Mouse (Mus musculus): ENCODE measurements around the gene Arih1. TPM values are rescaled to one million over a fixed set of nuclear protein-coding genes. Genes with fewer than 3 reads are reported as not detected.

Arih1 gene
- polyA plus RNA-seq (2014; fragmentation: Illumina TruSeq; extraction: RNeasy Lipid Tissue Mini Kit (QIAGEN cat#74804); ENCODE audit: low read depth, low replicate concordance), result 185 TPM

GRCm38 (mm10) chr9:59486549-59487065 lies at the start of gene Arih1:
TSS of gene Arih1 (minus strand) at chr9:59486618.

GRCm38 (mm10) chr9:59353253-59353639 lies 133.2 kb downstream of the Arih1 start, which contains the start of gene Bbs4:
TSS of gene Bbs4 (minus strand) at chr9:59353508.

Other genes starting within 250 kb of the Arih1 start
- 37.1 TPM for gene Adpgk, start 195.1 kb downstream of the Arih1 start, polyA plus RNA-seq (2014; fragmentation: Illumina TruSeq; extraction: RNeasy Lipid Tissue Mini Kit (QIAGEN cat#74804); ENCODE audit: low read depth, low replicate concordance)
- 21.9 TPM for gene Bbs4, start 133.1 kb downstream of the Arih1 start, polyA plus RNA-seq (2014; fragmentation: Illumina TruSeq; extraction: RNeasy Lipid Tissue Mini Kit (QIAGEN cat#74804); ENCODE audit: low read depth, low replicate concordance)
- 45.4 TPM for gene Hexa, start 52.9 kb upstream of the Arih1 start, polyA plus RNA-seq (2014; fragmentation: Illumina TruSeq; extraction: RNeasy Lipid Tissue Mini Kit (QIAGEN cat#74804); ENCODE audit: low read depth, low replicate concordance)
- 7.0 TPM for gene Tmem202, start 53.2 kb upstream of the Arih1 start, polyA plus RNA-seq (2014; fragmentation: Illumina TruSeq; extraction: RNeasy Lipid Tissue Mini Kit (QIAGEN cat#74804); ENCODE audit: low read depth, low replicate concordance)
- gene Celf6, start 91.3 kb upstream of the Arih1 start, polyA plus RNA-seq (2014; fragmentation: Illumina TruSeq; extraction: RNeasy Lipid Tissue Mini Kit (QIAGEN cat#74804); ENCODE audit: low read depth, low replicate concordance), result 2.4 TPM
- 24.9 TPM for gene Parp6, start 130.7 kb upstream of the Arih1 start, polyA plus RNA-seq (2014; fragmentation: Illumina TruSeq; extraction: RNeasy Lipid Tissue Mini Kit (QIAGEN cat#74804); ENCODE audit: low read depth, low replicate concordance)
- gene Pkm, start 169.8 kb upstream of the Arih1 start, polyA plus RNA-seq (2014; fragmentation: Illumina TruSeq; extraction: RNeasy Lipid Tissue Mini Kit (QIAGEN cat#74804); ENCODE audit: low read depth, low replicate concordance), result 54.8 TPM
- gene Gramd2, start 193.5 kb upstream of the Arih1 start, polyA plus RNA-seq (2014; fragmentation: Illumina TruSeq; extraction: RNeasy Lipid Tissue Mini Kit (QIAGEN cat#74804); ENCODE audit: low read depth, low replicate concordance), result not detected

All from adrenal gland, adult 10 weeks (tissue).